Comparison of ENCODE assay signal across 8 mouse cellular contexts in the genomic region with DNA sequence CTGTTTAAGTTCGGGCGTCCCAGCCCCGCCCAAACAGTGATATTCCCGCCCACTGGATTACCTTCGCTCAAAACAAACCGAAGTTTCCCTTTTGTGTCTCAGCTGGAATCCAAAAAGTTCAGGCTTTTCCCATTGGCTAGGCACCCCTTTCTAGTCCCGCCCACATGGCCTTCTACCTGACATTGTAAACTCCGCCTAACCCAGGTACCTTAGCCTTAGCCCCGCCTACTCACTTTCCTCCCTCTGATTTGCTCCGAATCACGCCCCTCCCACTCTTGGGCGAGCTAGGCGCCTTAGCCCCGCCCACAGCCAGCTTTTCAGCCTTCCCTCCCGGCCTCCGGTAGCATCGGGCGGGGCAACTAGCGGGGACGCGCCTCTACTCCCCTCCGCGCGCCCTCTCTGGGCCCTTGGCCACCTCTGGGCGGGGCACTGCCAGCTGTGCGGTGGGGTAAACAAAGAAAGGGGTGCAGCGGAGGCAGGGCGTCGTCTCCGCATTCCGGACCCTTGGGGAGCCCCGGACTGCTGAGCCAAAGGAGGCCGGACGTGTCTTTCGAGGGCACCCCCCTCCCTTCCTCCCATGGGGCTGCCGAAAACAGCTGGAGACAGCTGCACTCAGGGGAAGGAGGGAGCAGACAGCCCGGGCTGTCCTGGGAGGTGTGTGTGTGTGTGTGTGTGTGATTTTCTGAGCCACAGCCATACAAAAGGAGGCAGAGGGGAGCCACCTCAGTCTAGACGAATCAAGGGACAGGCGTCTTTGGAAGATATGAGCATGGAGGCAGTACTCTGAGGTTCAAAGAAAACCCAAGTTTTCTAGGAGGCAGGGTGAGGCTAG. TPM values are rescaled to one million over a fixed set of nuclear protein-coding genes. Genes with fewer than 3 reads are reported as not detected.
A peak's percentile ranks its signal among the peaks of the same experiment; 100 is the strongest.
DNase-seq lines count a peak whose midpoint lies in the region; ATAC-seq and TF ChIP-seq lines count a peak whose summit lies in the region.

No protein-coding gene starts in this region.

- peak overlapping the region; percentile 58 for H3K4me2 ChIP-seq in hindbrain, postnatal 0 days (ENCODE audit: low read depth, low read length)
- H3K4me2 ChIP-seq in limb, embryonic 14.5 days (replicated peaks; ENCODE audit: low read depth, low read length, severe bottlenecking): peak overlapping the region; percentile 94
- peak overlapping the region; percentile 59 for H3K4me2 ChIP-seq in midbrain, embryonic 15.5 days

- no peak overlapping the region for H3K27ac ChIP-seq in hindbrain, postnatal 0 days
- H3K27ac ChIP-seq in limb, embryonic 14.5 days (replicated peaks; ENCODE audit: low read depth, low read length): no peak overlapping the region; the same call in 1 of the 2 replicates
- no peak overlapping the region for H3K27ac ChIP-seq in midbrain, embryonic 15.5 days

- peak overlapping the region; percentile 32 for H3K4me3 ChIP-seq in hindbrain, postnatal 0 days (ENCODE audit: low read length)
- H3K4me3 ChIP-seq in limb, embryonic 14.5 days (replicated peaks; ENCODE audit: low read length): peak overlapping the region; percentile 50
- H3K4me3 ChIP-seq in midbrain, embryonic 15.5 days: peak overlapping the region; percentile 36

- H3K27me3 ChIP-seq in hindbrain, postnatal 0 days (ENCODE audit: insufficient read depth, low read length): peaks cover 76% of the 10 kb centered on the region
- H3K27me3 ChIP-seq in limb, embryonic 14.5 days (ENCODE audit: control insufficient read depth, insufficient read depth, low read length): peaks cover 77% of the 10 kb centered on the region
- peaks cover 98% of the 10 kb centered on the region for H3K27me3 ChIP-seq in midbrain, embryonic 15.5 days (replicated peaks)

- ATAC-seq in hindbrain, postnatal 0 days: no peak
- peak; percentile 58 for ATAC-seq in limb, embryonic 14.5 days (ENCODE audit: low FRiP score, low read depth)
- ATAC-seq in midbrain, embryonic 15.5 days (replicated peaks): no peak

- TF ChIP-seq CTCF in hindbrain, postnatal 0 days (IDR thresholded peaks at IDR 0.05; ENCODE audit: low read depth): no peak

- H3K4me1 ChIP-seq in hindbrain, postnatal 0 days (ENCODE audit: insufficient read depth, low read length): peaks cover 23% of the 10 kb centered on the region
- peaks cover 49% of the 10 kb centered on the region for H3K4me1 ChIP-seq in limb, embryonic 14.5 days (ENCODE audit: control insufficient read depth, insufficient read depth, low read length)
- H3K4me1 ChIP-seq in midbrain, embryonic 15.5 days: peaks cover 56% of the 10 kb centered on the region

- H3K9me3 ChIP-seq in hindbrain, postnatal 0 days (ENCODE audit: low read length): no peaks in the 10 kb centered on the region
- no peaks in the 10 kb centered on the region for H3K9me3 ChIP-seq in limb, embryonic 14.5 days (ENCODE audit: control insufficient read depth, low read length)
- no peaks in the 10 kb centered on the region for H3K9me3 ChIP-seq in midbrain, embryonic 15.5 days

- WGBS in hindbrain, postnatal 0 days: under 1% methylated on average over 38 of the region's 39 CpGs
- under 1% methylated on average over 39 of the region's 39 CpGs for WGBS in limb, embryonic 14.5 days
- under 1% methylated on average over 39 of the region's 39 CpGs for WGBS in midbrain, embryonic 15.5 days

- H3K36me3 ChIP-seq in hindbrain, postnatal 0 days (ENCODE audit: insufficient read depth, low read length): no peaks in the 10 kb centered on the region
- peaks cover 5% of the 10 kb centered on the region; the same call in 1 of the 2 replicates for H3K36me3 ChIP-seq in limb, embryonic 14.5 days (ENCODE audit: control insufficient read depth, insufficient read depth, low read length)
- no peaks in the 10 kb centered on the region for H3K36me3 ChIP-seq in midbrain, embryonic 15.5 days (replicated peaks)

- no peak for TF ChIP-seq POLR2A in limb, embryonic 14.5 days (IDR thresholded peaks at IDR 0.05; ENCODE audit: borderline replicate concordance, extremely low read depth, insufficient read depth, insufficient read length)

- H3K9ac ChIP-seq in hindbrain, postnatal 0 days (replicated peaks; ENCODE audit: low read length): no peak overlapping the region
- peak overlapping the region; percentile 40; the same call in 1 of the 2 replicates for H3K9ac ChIP-seq in limb, embryonic 14.5 days (ENCODE audit: low read depth, low read length, severe bottlenecking)
- no peak overlapping the region for H3K9ac ChIP-seq in midbrain, embryonic 15.5 days

- peak; percentile 59 for DNase-seq in cerebellum, adult 11-12 months
- no peak for DNase-seq in cerebellum, adult 11 months
- DNase-seq in cerebellum, postnatal 14 days: peak; percentile 58 to 70
- peak; percentile 84 to 93 for DNase-seq in gastrocnemius, adult 8-10 months (ENCODE audit: low spot score in 2 of 2)
- peak; percentile 68 for DNase-seq in hindbrain, postnatal 0 days (ENCODE audit: low spot score)
- DNase-seq in limb, embryonic 14.5 days (ENCODE audit: low spot score): peak; percentile 93
- peak; percentile 90 to 91 for DNase-seq in spleen, postnatal 36 days (ENCODE audit: low spot score in 2 of 2)

RNA-seq across cellular contexts. Expression of gene Ltbp4, which starts 6.6 kb away (rescaled TPM):
- total RNA-seq in gastrocnemius, adult 8-10 months (2022): 10 to 100 TPM; 33.6 to 50.3 (median 43.1) TPM
- 34.8 and 41.2 TPM in 2 replicates for total RNA-seq in hindbrain, postnatal 0 days (2014; rRNA removed)
- 10.5 and 10.6 TPM in 2 replicates for polyA plus RNA-seq in hindbrain, postnatal 0 days (2015; fragmentation: Nextera tagmentation; extraction: Ambion mirVana)
- 86.0 and 107 TPM in 2 replicates for polyA plus RNA-seq in limb, embryonic 14.5 days (2012; rRNA removed)
- polyA plus RNA-seq in limb, embryonic 14.5 days (2014; fragmentation: Nextera tagmentation; extraction: Ambion mirVana): 54.3 and 57.1 TPM in 2 replicates
- 13.4 and 15.7 TPM in 2 replicates for polyA plus RNA-seq in midbrain, embryonic 15.5 days (2015; fragmentation: Nextera tagmentation; extraction: Ambion mirVana)

RNA-seq across cellular contexts. Expression of gene Shkbp1, which starts 24.9 kb away (rescaled TPM):
- 1 to 10 TPM; 1.8 to 3.9 (median 2.7) TPM for total RNA-seq in gastrocnemius, adult 8-10 months (2022)
- total RNA-seq in hindbrain, postnatal 0 days (2014; rRNA removed): 27.0 and 31.2 TPM in 2 replicates
- 20.0 and 20.2 TPM in 2 replicates for polyA plus RNA-seq in hindbrain, postnatal 0 days (2015; fragmentation: Nextera tagmentation; extraction: Ambion mirVana)
- 58.7 and 80.6 TPM in 2 replicates for polyA plus RNA-seq in limb, embryonic 14.5 days (2012; rRNA removed)
- 30.5 and 35.5 TPM in 2 replicates for polyA plus RNA-seq in limb, embryonic 14.5 days (2014; fragmentation: Nextera tagmentation; extraction: Ambion mirVana)
- 63.9 and 64.7 TPM in 2 replicates for polyA plus RNA-seq in midbrain, embryonic 15.5 days (2015; fragmentation: Nextera tagmentation; extraction: Ambion mirVana)

RNA-seq across cellular contexts. Expression of gene Gm20479, which starts 26.3 kb away (rescaled TPM):
- under 1 TPM in 1 of 4 experiments, not detected in 3; 0.53 TPM for total RNA-seq in gastrocnemius, adult 8-10 months (2022)
- not detected in 2 replicates for total RNA-seq in hindbrain, postnatal 0 days (2014; rRNA removed)
- not detected in 2 replicates for polyA plus RNA-seq in hindbrain, postnatal 0 days (2015; fragmentation: Nextera tagmentation; extraction: Ambion mirVana)
- polyA plus RNA-seq in limb, embryonic 14.5 days (2012; rRNA removed): 0.32 TPM in 1 of 2 replicates, not detected in the other
- not detected in 2 replicates for polyA plus RNA-seq in limb, embryonic 14.5 days (2014; fragmentation: Nextera tagmentation; extraction: Ambion mirVana)
- polyA plus RNA-seq in midbrain, embryonic 15.5 days (2015; fragmentation: Nextera tagmentation; extraction: Ambion mirVana): not detected in 2 replicates
